Mouse (Mus musculus) spleen, postnatal 14 days (tissue): ENCODE data around the gene Arfgef3.
"Not testable (repeated sequence)": the region's sequence is repeated elsewhere in the genome, so short reads cannot be mapped to it uniquely, and the experiment has no call there.

Source experiments
- DNase-seq, 2 experiments: peaks; one replicate each; pipeline ENCODE4 v3.0.0; 2021 to 2022; ENCODE audit warnings: low spot score in 2 of 2

Arfgef3 gene

GRCm38 (mm10) chr10:18681385-18681954, 62.3 kb downstream of the Arfgef3 start:
- DNase-seq: no peak

- DNase-seq: no peak
These were observed 62.9 kb downstream of the Arfgef3 start for GRCm38 (mm10) chr10:18680661-18681384.

GRCm38 (mm10) chr10:18678836-18679235, 64.9 kb downstream of the Arfgef3 start:
- DNase-seq: no peak

GRCm38 (mm10) chr10:18664794-18665193, 79.0 kb downstream of the Arfgef3 start:
- DNase-seq: no peak

GRCm38 (mm10) chr10:18664016-18664415, 79.7 kb downstream of the Arfgef3 start:
- no peak for DNase-seq

GRCm38 (mm10) chr10:18661606-18662220, 82.0 kb downstream of the Arfgef3 start:
- DNase-seq: no peak

GRCm38 (mm10) chr10:18660998-18661397, 82.8 kb downstream of the Arfgef3 start:
- DNase-seq: no peak

GRCm38 (mm10) chr10:18657588-18657987, 86.2 kb downstream of the Arfgef3 start:
- DNase-seq: no peak

GRCm38 (mm10) chr10:18647069-18647468, 96.7 kb downstream of the Arfgef3 start:
- no peak for DNase-seq

- no peak for DNase-seq
These were observed 97.7 kb downstream of the Arfgef3 start for GRCm38 (mm10) chr10:18646035-18646434.

- no peak for DNase-seq
These were observed 99.4 kb downstream of the Arfgef3 start for GRCm38 (mm10) chr10:18644346-18644745.

GRCm38 (mm10) chr10:18643506-18643905, 100.2 kb downstream of the Arfgef3 start:
- DNase-seq: no peak

- no peak for DNase-seq
These were observed 100.9 kb downstream of the Arfgef3 start for GRCm38 (mm10) chr10:18642854-18643253.

- DNase-seq: no peak
These were observed 103.2 kb downstream of the Arfgef3 start for GRCm38 (mm10) chr10:18640596-18640995.

- DNase-seq: no peak
These were observed 108.3 kb downstream of the Arfgef3 start for GRCm38 (mm10) chr10:18635450-18635849.

GRCm38 (mm10) chr10:18634405-18634985, 109.3 kb downstream of the Arfgef3 start:
- no peak for DNase-seq

- DNase-seq: no peak
These were observed 113.3 kb downstream of the Arfgef3 start for GRCm38 (mm10) chr10:18630498-18630897.

- DNase-seq: no peak
These were observed 116.2 kb downstream of the Arfgef3 start for GRCm38 (mm10) chr10:18627530-18627929.

- no peak for DNase-seq
These were observed 131.0 kb downstream of the Arfgef3 start for GRCm38 (mm10) chr10:18612796-18613195.

- not testable (repeated sequence) for DNase-seq
These were observed 138.8 kb downstream of the Arfgef3 start for GRCm38 (mm10) chr10:18604827-18605535.

- DNase-seq: peak in 1 of 2 experiments; percentile 35
These were observed 141.7 kb downstream of the Arfgef3 start for GRCm38 (mm10) chr10:18602030-18602429.

GRCm38 (mm10) chr10:18597601-18598000, 146.1 kb downstream of the Arfgef3 start:
- no peak for DNase-seq
